Mouse (Mus musculus) stomach, embryonic 14.5 days (tissue): ENCODE measurements around the gene Gm20547. TPM values are rescaled to one million over a fixed set of nuclear protein-coding genes. Genes with fewer than 3 reads are reported as not detected.
A peak's percentile ranks its signal among the peaks of the same experiment; 100 is the strongest.

Source experiments
- ATAC-seq: fragments of 200-750 bp; cut with Nextera tagmentation; 2 replicates; pipeline ENCODE4 v1.8.0; 2017; ENCODE audit warnings: low read depth, moderate TSS enrichment; ENCODE audit not compliant: insufficient number of reproducible peaks, insufficient read depth, low FRiP score
- H3K27ac ChIP-seq: fragments of 300-500 bp; sonication (generic); 2 replicates; pipeline ENCODE4 v1.5.1; 2014; ENCODE audit warnings: mild to moderate bottlenecking, low read length, moderate library complexity, mixed read lengths
- H3K27me3 ChIP-seq: fragments of 300-500 bp; sonication (generic); 2 replicates; pipeline ENCODE4 v1.6.1; 2014; ENCODE audit warnings: low read length, control low read depth, mixed read lengths; ENCODE audit not compliant: control insufficient read depth, insufficient read depth
- H3K36me3 ChIP-seq: fragments of 300-500 bp; sonication (generic); 2 replicates; pipeline ENCODE4 v1.6.1; 2014; ENCODE audit warnings: mild to moderate bottlenecking, control low read depth, low read length, moderate library complexity, mixed read lengths; ENCODE audit not compliant: control insufficient read depth, insufficient read depth
- H3K4me1 ChIP-seq: fragments of 300-500 bp; sonication (generic); 2 replicates; pipeline ENCODE4 v1.6.1; 2014; ENCODE audit warnings: low read length, control low read depth, mixed read lengths; ENCODE audit not compliant: control insufficient read depth, insufficient read depth
- H3K4me2 ChIP-seq: fragments of 300-500 bp; sonication (generic); replicated peaks from 2 replicates; pipeline ENCODE4 v1.6.1; 2014; ENCODE audit warnings: low read depth, low read length, control low read depth
- H3K4me3 ChIP-seq: fragments of 300-500 bp; sonication (generic); 2 replicates; pipeline ENCODE4 v1.5.1; 2014; ENCODE audit warnings: low read depth, low read length, control low read depth
- H3K9ac ChIP-seq: fragments of 300-500 bp; sonication (generic); replicated peaks from 2 replicates; pipeline ENCODE4 v1.6.1; 2014; ENCODE audit warnings: low read depth, mild to moderate bottlenecking, control low read depth, low read length, moderate library complexity, mixed read lengths
- H3K9me3 ChIP-seq: fragments of 300-500 bp; sonication (generic); 2 replicates; pipeline ENCODE4 v1.6.1; 2016; ENCODE audit warnings: low read depth, low read length, control low read depth; ENCODE audit not compliant: control insufficient read depth
- WGBS: fragments of 180-500 bp; shearing (Covaris S2); extraction: QIAGEN DNeasy Blood & Tissue Kit; methylation state at CpG from one replicate; pipeline ENCODE4 v1.1.7; 2014; 5-methylcytosine and 5-hydroxymethylcytosine counted together
- polyA plus RNA-seq: library from polyadenylated mRNA; unstranded; fragments of >200 nt; fragmentation: Nextera tagmentation; extraction: Ambion mirVana; gene quantifications from 2 replicates; pipeline ENCODE4 v1.2.1, GENCODE M21; 2014

The Gm20547 gene
- polyA plus RNA-seq: not detected in 2 replicates

DNA sequence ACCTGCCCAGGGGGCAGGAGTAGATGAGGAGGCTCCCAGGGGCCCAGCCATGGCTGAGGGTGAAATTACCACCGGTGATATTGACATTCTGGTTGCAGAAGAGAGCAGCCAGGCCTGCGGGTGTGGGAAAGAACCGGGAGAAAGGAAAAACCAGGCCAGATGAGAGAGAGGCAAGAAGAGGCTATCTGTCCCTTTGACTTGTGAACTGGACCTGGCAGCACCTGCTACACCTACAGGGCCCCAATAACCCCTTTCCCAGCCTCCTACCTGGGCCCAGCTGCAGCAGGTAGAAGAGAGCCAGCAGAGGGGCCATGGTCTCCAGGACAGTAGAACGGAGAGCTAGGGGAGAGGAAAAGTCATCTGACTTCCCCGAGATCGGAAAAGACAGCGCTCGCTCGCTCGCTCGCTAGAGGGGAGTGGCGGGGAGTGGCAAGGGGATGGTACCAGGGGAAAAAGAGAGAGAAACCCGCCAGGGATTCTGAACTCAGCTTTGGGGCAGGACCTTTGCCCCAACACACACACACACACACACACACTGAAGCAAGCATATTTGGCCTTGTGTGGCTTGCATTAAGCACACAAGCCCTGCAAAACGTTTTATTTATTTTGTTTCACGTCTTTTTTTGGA is at the start of gene Gm20547:
Gene Gm20547 (minus strand): TSS at position 360 of the 628 bp plus-strand sequence.
- H3K4me1 ChIP-seq: 0 out of 2 replicates have a peak, but pooled peaks cover 3% of the 10 kb centered on the region
- H3K9ac ChIP-seq: no peak within 1 kb of the TSS
- H3K4me2 ChIP-seq: 0 out of 2 replicates have a peak within 1 kb of the TSS, but pooled peaks have one; percentile 3
- H3K9me3 ChIP-seq: no peaks in the 10 kb centered on the region
- ATAC-seq: no peak
- no peak within 1 kb of the TSS for H3K27ac ChIP-seq
- WGBS: 5% methylated on average over 15 of the region's 15 CpGs
- no peaks in the 10 kb centered on the region for H3K27me3 ChIP-seq
- H3K36me3 ChIP-seq: no peaks in the 10 kb centered on the region
- H3K4me3 ChIP-seq: no peak within 1 kb of the TSS

DNA sequence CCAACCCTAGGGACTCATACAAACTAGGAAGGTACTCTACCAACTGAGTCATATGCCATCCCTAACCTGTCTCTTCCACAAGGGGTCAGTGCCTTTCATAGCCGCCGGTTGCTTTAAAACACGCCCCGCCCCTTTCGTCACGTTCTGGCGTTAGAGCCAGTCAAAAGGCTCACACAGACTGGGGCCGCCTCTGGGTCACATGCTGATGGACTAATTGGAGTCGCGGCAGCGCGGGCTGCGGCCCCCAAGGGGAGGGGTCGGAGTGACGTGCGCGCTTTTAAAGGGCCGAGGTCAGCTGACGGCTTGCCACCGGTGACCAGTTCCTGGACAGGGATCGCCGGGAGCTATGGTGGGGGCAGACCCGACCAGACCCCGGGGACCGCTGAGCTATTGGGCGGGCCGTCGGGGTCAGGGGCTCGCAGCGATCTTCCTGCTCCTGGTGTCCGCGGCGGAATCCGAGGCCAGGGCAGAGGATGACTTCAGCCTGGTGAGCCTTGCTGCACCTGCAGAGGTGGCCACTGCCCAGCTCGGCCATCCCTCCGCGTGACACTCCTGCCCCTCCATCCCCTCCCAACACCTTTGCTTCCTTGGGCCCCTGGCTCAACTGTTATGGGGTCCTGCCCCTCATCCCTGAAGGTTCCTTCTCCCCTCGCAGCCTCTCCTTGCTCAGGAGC is 49.4 kb upstream of the Gm20547 start, which contains the start of gene Neu1:
Gene Neu1 (plus strand): TSS at position 193 of the 674 bp plus-strand sequence.
- no peak within 1 kb of the TSS for H3K27ac ChIP-seq
- peak within 1 kb of the TSS; percentile 71 for H3K4me3 ChIP-seq
- H3K4me2 ChIP-seq: peak within 1 kb of the TSS; percentile 98
- H3K9ac ChIP-seq: peak within 1 kb of the TSS; percentile 54
- no peaks in the 10 kb centered on the region for H3K36me3 ChIP-seq
- H3K9me3 ChIP-seq: no peaks in the 10 kb centered on the region
- WGBS: under 1% methylated on average over 38 of the region's 38 CpGs
- ATAC-seq: peak; percentile 96
- no peaks in the 10 kb centered on the region for H3K4me1 ChIP-seq
- H3K27me3 ChIP-seq: no peaks in the 10 kb centered on the region

DNA sequence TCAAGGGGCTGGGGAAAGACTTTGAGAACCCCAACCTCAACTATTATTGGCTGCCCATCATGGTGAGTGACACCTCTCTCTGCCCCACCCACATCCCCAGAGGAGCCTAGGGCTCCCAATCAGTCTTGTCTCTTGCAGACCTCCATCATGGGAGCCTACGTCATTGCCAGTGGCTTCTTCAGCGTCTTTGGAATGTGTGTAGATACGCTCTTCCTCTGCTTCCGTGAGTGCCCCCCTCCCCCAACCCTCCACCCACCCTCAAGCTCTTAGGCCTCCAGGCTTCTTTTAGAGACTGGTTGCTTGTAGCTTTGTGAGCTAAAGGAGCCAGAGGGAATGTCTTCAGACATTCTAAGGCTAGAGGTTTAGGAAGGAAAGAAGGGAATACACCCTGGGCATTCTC is 47.0 kb upstream of the Gm20547 start:
- Histone ChIP-seq H3K4me3 (no peak overlapping the region), H3K36me3 (no peaks in the 10 kb centered on the region), H3K27me3 (no peaks in the 10 kb centered on the region), H3K27ac (no peak overlapping the region), H3K9ac (no peak overlapping the region), H3K4me2 (no peak overlapping the region), H3K4me1 (no peaks in the 10 kb centered on the region), H3K9me3 (no peaks in the 10 kb centered on the region)
- no peak for ATAC-seq
- 51% methylated on average over 4 of the region's 4 CpGs for WGBS

DNA sequence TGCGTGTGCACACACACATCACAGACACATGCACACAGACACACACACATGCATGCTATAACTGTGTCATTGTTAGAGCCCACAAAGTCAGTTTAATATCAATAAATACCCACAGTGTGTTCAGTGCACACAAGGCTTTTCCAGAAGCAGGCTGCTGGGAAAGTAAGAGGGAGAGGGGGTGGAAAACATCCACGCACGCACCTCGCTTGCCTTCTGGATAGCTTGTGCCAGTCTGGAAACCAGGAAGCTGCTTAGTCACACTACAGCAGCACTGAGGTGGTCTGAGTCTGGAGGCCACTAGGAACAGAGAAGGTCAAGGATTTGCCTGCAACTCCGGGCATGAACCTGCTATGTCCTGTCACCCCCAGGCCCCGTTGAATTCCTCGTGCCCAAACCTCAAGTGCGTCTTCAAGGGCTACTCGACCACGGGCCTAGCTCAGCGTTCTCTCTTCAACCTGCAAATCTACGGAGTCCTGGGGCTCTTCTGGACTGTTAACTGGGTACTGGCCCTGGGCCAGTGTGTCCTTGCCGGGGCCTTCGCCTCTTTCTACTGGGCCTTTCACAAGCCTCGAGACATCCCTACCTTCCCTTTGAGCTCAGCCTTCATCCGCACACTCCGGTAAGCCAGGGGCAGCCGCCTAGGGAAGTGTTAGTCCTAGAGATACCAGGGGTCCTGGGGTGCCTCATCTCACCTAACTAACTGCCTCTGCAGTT is 45.6 kb upstream of the Gm20547 start:
- H3K36me3 ChIP-seq: no peaks in the 10 kb centered on the region
- H3K4me3 ChIP-seq: no peak overlapping the region
- H3K4me2 ChIP-seq: no peak overlapping the region
- H3K27me3 ChIP-seq: no peaks in the 10 kb centered on the region
- no peak overlapping the region for H3K9ac ChIP-seq
- no peaks in the 10 kb centered on the region for H3K4me1 ChIP-seq
- no peaks in the 10 kb centered on the region for H3K9me3 ChIP-seq
- no peak for ATAC-seq
- H3K27ac ChIP-seq: no peak overlapping the region
- 84% methylated on average over 18 of the region's 18 CpGs for WGBS

DNA sequence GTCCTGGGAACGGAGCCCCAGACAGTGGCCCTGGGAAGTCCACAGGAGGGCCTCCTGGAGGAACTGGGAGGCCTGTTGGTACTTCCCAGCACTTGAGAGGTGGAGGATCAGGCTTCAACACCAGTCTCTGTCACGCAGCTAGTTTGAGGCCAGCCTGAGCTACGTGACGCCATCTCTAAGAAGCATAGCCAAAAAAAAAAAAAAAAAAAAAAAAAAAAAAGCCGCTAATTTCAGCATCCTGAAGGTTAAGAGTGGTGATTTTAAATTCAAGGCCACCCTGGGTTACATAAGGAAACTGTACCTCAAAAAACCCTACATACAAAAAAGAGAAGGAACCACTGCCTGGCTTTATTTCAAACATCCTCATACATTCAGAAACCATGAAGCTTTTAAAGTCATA is 42.4 kb upstream of the Gm20547 start:
- no peaks in the 10 kb centered on the region for H3K27me3 ChIP-seq
- no peak overlapping the region for H3K4me2 ChIP-seq
- H3K4me1 ChIP-seq: no peaks in the 10 kb centered on the region
- 63% methylated on average over 5 of the region's 5 CpGs for WGBS
- H3K9me3 ChIP-seq: no peaks in the 10 kb centered on the region
- no peak overlapping the region for H3K27ac ChIP-seq
- ATAC-seq: no peak
- no peak overlapping the region for H3K4me3 ChIP-seq
- no peak overlapping the region for H3K9ac ChIP-seq
- no peaks in the 10 kb centered on the region for H3K36me3 ChIP-seq

DNA sequence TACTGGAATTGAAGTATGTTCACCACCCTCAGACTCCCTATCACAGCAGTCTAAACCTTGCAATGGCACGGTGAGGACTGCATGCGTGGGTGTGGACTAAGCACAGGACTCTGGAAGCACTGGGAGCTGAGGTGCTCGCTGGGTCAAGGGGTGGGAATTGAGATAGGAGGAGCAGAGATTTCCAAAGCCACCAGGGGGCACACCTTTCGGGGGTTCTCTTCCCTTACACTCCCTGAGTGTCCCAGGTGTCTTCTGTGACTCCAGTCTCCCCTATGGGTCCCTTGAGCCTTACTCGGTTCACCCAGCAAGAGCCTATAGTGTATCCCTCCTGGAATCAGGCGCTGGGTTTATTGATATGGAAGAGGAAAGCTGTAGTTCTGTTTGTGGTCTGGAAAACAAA is 41.1 kb upstream of the Gm20547 start:
- H3K27me3 ChIP-seq: no peaks in the 10 kb centered on the region
- H3K9me3 ChIP-seq: no peaks in the 10 kb centered on the region
- no peak overlapping the region for H3K9ac ChIP-seq
- H3K27ac ChIP-seq: no peak overlapping the region
- no peak overlapping the region for H3K4me2 ChIP-seq
- no peaks in the 10 kb centered on the region for H3K36me3 ChIP-seq
- ATAC-seq: 0 out of 2 replicates have a peak, but pooled peaks have one; percentile 33
- H3K4me1 ChIP-seq: no peaks in the 10 kb centered on the region
- H3K4me3 ChIP-seq: no peak overlapping the region
- 50% methylated on average over 6 of the region's 6 CpGs for WGBS

DNA sequence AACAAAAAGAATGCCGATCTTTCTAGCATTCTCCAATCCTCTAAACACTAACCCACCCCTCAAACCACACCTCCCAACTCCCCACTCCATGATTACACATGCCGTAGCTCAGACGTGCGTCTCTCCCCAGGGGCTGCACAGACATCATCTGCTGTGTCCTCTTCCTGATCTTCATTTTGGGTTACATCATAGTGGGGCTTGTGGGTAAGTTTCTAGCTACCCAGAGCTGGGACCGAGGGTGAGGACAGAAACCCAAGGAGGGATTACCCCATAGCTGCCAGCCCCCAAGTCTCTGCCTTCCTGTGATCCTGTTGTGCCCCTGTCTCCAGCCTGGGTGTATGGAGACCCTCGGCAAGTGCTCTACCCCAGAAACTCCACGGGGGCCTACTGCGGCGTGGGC is 35.3 kb upstream of the Gm20547 start:
- no peak overlapping the region for H3K4me3 ChIP-seq
- no peak overlapping the region for H3K9ac ChIP-seq
- no peaks in the 10 kb centered on the region for H3K4me1 ChIP-seq
- H3K27me3 ChIP-seq: no peaks in the 10 kb centered on the region
- ATAC-seq: no peak
- H3K27ac ChIP-seq: no peak overlapping the region
- H3K36me3 ChIP-seq: peaks cover 20% of the 10 kb centered on the region
- WGBS: 74% methylated on average over 9 of the region's 9 CpGs
- no peak overlapping the region for H3K4me2 ChIP-seq
- H3K9me3 ChIP-seq: no peaks in the 10 kb centered on the region

DNA sequence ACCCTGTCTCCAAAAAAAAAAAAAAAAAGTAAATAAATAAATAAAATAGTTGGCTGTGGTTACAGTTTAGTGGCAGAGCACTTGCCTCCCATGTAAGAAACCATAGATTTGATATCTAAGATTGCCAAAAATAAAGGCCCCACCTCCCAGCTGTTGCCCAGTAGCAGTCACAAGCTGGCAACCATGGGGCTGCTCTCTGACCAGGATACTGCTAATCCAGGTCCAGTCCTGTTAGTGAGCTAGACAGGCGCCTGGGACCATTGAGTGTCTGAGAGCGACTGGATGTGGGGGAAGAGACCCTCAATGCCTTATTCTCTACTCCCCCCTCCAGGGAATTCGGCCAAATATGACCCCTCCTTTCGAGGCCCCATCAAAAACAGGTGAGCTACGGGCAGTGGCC is 34.5 kb upstream of the Gm20547 start:
- H3K4me2 ChIP-seq: no peak overlapping the region
- no peaks in the 10 kb centered on the region for H3K27me3 ChIP-seq
- no peak overlapping the region for H3K4me3 ChIP-seq
- H3K36me3 ChIP-seq: peaks cover 28% of the 10 kb centered on the region
- no peak overlapping the region for H3K9ac ChIP-seq
- no peaks in the 10 kb centered on the region for H3K4me1 ChIP-seq
- no peaks in the 10 kb centered on the region for H3K9me3 ChIP-seq
- WGBS: 91% methylated on average over 5 of the region's 5 CpGs
- no peak overlapping the region for H3K27ac ChIP-seq
- ATAC-seq: no peak
